Comparison of ENCODE assay signal across 7 mouse cellular contexts in the genomic region with DNA sequence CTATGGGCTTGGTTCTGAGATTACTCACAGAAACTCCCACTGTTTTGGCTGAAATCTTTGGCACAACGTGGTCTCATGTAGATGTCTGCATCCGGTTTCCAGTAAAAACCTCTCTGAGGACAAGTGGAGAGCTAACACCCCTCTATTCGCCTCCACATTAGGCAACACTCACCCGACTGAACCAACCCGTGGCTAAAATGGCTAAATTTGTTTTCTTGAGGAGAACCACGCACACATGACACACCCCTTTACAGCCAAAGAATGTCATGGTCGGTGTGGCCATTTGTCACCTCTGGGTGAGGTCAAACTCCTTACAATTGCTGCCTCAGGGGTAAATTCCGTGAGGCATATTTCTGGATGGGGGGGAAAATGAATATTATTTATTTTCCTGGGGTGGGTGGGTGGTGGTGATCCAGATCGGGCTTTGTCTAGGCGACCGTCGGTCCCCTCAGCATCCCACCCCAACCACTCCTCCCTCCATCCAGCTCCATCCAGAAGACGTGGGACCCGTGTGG. TPM values are rescaled to one million over a fixed set of nuclear protein-coding genes. Genes with fewer than 3 reads are reported as not detected.
DNase-seq lines count a peak whose midpoint lies in the region; ATAC-seq lines count a peak whose summit lies in the region.

No protein-coding gene starts in this region.

- peaks cover 30% of the 10 kb centered on the region for H3K4me1 ChIP-seq in megakaryocyte, embryonic 14.5 days
- H3K4me1 ChIP-seq in hindbrain, embryonic 13.5 days (replicated peaks): peaks cover 19% of the 10 kb centered on the region

- H3K4me3 ChIP-seq in megakaryocyte, embryonic 14.5 days (replicated peaks): peak overlapping the region; percentile 94
- H3K4me3 ChIP-seq in hindbrain, embryonic 13.5 days: peak overlapping the region; percentile 62

- H3K36me3 ChIP-seq in megakaryocyte, embryonic 14.5 days (replicated peaks; ENCODE audit: low read length): no peaks in the 10 kb centered on the region
- H3K36me3 ChIP-seq in hindbrain, embryonic 13.5 days: no peaks in the 10 kb centered on the region

- H3K27ac ChIP-seq in hindbrain, embryonic 13.5 days: peak overlapping the region; percentile 95

- H3K4me2 ChIP-seq in hindbrain, embryonic 13.5 days: peak overlapping the region; percentile 62

- no peak for ATAC-seq in megakaryocyte, adult 5-6 weeks (ENCODE audit: poor library complexity, severe bottlenecking)
- peak; percentile 18; the same call in 1 of the 2 replicates for ATAC-seq in hindbrain, embryonic 13.5 days (ENCODE audit: low FRiP score)

- no peaks in the 10 kb centered on the region for H3K9me3 ChIP-seq in megakaryocyte, embryonic 14.5 days
- H3K9me3 ChIP-seq in hindbrain, embryonic 13.5 days: no peaks in the 10 kb centered on the region

- no peaks in the 10 kb centered on the region for H3K27me3 ChIP-seq in megakaryocyte, embryonic 14.5 days (replicated peaks)
- no peaks in the 10 kb centered on the region for H3K27me3 ChIP-seq in hindbrain, embryonic 13.5 days

- peak overlapping the region; percentile 83 for H3K9ac ChIP-seq in hindbrain, embryonic 13.5 days

- peak; percentile 45 for DNase-seq in embryo, embryonic 11 days
- peak; percentile 39 for DNase-seq in lung, postnatal 10 days
- DNase-seq in layer of hippocampus, adult 11-12 months (ENCODE audit: low spot score): no peak
- DNase-seq in urinary bladder, postnatal 4 days (ENCODE audit: low spot score in 2 of 2): no peak

- WGBS in hindbrain, embryonic 13.5 days: 24% methylated on average over 14 of the region's 14 CpGs

RNA-seq across cellular contexts. Expression of a gene that starts 9.5 kb away (rescaled TPM):
- 4.2 and 5.6 TPM in 2 replicates for polyA plus RNA-seq in megakaryocyte, embryonic 14.5 days (2012; ENCODE audit: insufficient read depth, low replicate concordance)
- total RNA-seq in megakaryocyte, adult 5-6 weeks (2015): 125 and 137 TPM in 2 replicates
- total RNA-seq in megakaryocyte, adult 5-6 weeks (2017): 63.8 and 68.3 TPM in 2 replicates
- polyA plus RNA-seq in hindbrain, embryonic 13.5 days (2015; fragmentation: Nextera tagmentation; extraction: Ambion mirVana): 133 TPM in 2 replicates

Comparison
In these comparisons a context has a peak if more than half of its experiments do, and no peak if none do; other contexts are left out.
1. DNase-seq: peak in embryo, embryonic 11 days (single experiment) and lung, postnatal 10 days (single experiment); none in layer of hippocampus, adult 11-12 months (single experiment) and urinary bladder, postnatal 4 days (0 of 2).
2. RNA of a gene that starts 9.5 kb away (polyA plus RNA-seq): 133 TPM in hindbrain, embryonic 13.5 days; 4.2 to 5.6 TPM in megakaryocyte, embryonic 14.5 days; every median in the first group is over 10 times any median in the second.